Mouse (Mus musculus) neural tube, embryonic 14.5 days (tissue): Measurements from ENCODE around the gene Sdhaf1. TPM values are rescaled to one million over a fixed set of nuclear protein-coding genes. Genes with fewer than 3 reads are reported as not detected.

Experiments
- ATAC-seq: fragments of 200-750 bp; cut with Nextera tagmentation; 2 replicates; pipeline ENCODE4 v1.8.0; 2017; ENCODE audit warnings: low read depth, mild to moderate bottlenecking, moderate TSS enrichment, moderate library complexity
- H3K27ac ChIP-seq: fragments of 300-500 bp; sonication (generic); 2 replicates; pipeline ENCODE4 v1.5.1; 2014; ENCODE audit warnings: low read depth, mild to moderate bottlenecking, control low read depth, low read length, moderate library complexity, mixed read lengths
- H3K27me3 ChIP-seq: fragments of 300-500 bp; sonication (generic); 2 replicates; pipeline ENCODE4 v1.6.1; 2014; ENCODE audit warnings: low read length; ENCODE audit not compliant: control insufficient read depth, insufficient read depth
- H3K36me3 ChIP-seq: fragments of 300-500 bp; sonication (generic); 2 replicates; pipeline ENCODE4 v1.6.1; 2014; ENCODE audit warnings: low read length, mixed read lengths; ENCODE audit not compliant: control insufficient read depth, insufficient read depth
- H3K4me1 ChIP-seq: fragments of 300-500 bp; sonication (generic); 2 replicates; pipeline ENCODE4 v1.6.1; 2014; ENCODE audit warnings: low read length; ENCODE audit not compliant: control insufficient read depth, insufficient read depth
- H3K4me2 ChIP-seq: fragments of 300-500 bp; sonication (generic); 2 replicates; pipeline ENCODE4 v1.6.1; 2014; ENCODE audit warnings: mild to moderate bottlenecking, low read depth, low read length, control low read depth
- H3K4me3 ChIP-seq: fragments of 300-500 bp; sonication (generic); 2 replicates; pipeline ENCODE4 v1.5.1; 2014; ENCODE audit warnings: low read depth, low read length, control low read depth, mixed read lengths
- H3K9ac ChIP-seq: fragments of 300-500 bp; sonication (generic); replicated peaks from 2 replicates; pipeline ENCODE4 v1.6.1; 2014; ENCODE audit warnings: low read depth, mild to moderate bottlenecking, control low read depth, low read length, mixed read lengths
- H3K9me3 ChIP-seq: fragments of 300-500 bp; sonication (generic); 2 replicates; pipeline ENCODE4 v1.6.1; 2016; ENCODE audit warnings: low read length; ENCODE audit not compliant: control insufficient read depth
- WGBS: fragments of 180-500 bp; shearing (Covaris S2); extraction: QIAGEN DNeasy Blood & Tissue Kit; methylation state at CpG from one replicate; pipeline ENCODE4 v1.1.7; 2014; 5-methylcytosine and 5-hydroxymethylcytosine counted together
- polyA plus RNA-seq: library from polyadenylated mRNA; unstranded; fragments of >200 nt; fragmentation: Nextera tagmentation; extraction: Ambion mirVana; gene quantifications from 2 replicates; pipeline ENCODE4 v1.2.1, GENCODE M21; 2014

The Sdhaf1 gene
- polyA plus RNA-seq, 1 experiment from 2014 or later = 16.3 TPM

DNA sequence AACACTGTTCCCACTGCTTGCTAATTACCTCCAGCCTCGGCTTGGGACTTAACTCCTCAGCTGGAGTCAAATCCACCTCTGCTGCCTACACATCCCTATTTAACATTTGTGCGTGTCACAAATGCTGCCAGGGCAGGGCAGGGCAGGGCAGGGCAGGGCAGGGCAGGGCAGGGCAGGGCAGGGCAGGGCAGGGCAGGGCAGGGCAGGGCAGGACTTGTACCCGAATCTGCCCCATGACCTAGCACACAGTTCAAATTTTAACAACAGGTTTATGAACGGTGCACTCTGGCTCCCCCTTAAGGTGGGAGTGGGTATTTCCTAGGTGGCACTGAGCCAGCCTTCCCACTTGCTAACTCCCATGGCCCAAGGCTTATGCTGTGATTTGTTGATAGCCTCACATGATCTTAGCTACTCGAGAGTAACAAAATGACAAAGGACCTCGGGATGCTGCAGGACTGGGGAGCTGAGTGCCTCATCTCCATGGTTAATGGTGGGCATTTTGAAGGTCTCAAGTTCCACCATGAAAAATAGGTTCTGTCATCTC is 29.7 kb upstream of the Sdhaf1 start:
- Histone ChIP-seq H3K4me1 (peaks cover 7% of the 10 kb centered on the region; the same call in 1 of the 2 replicates), H3K9ac (no peak overlapping the region), H3K27me3 (no peaks in the 10 kb centered on the region), H3K27ac (no peak overlapping the region), H3K36me3 (no peaks in the 10 kb centered on the region; the same call in none of the 2 replicates), H3K9me3 (no peaks in the 10 kb centered on the region), H3K4me3 (no peak overlapping the region), H3K4me2 (no peak overlapping the region)
- 13% methylated on average over 6 of the region's 6 CpGs for WGBS
- ATAC-seq = 0 out of 2 replicates have a peak, but pooled peaks have one; percentile 36

DNA sequence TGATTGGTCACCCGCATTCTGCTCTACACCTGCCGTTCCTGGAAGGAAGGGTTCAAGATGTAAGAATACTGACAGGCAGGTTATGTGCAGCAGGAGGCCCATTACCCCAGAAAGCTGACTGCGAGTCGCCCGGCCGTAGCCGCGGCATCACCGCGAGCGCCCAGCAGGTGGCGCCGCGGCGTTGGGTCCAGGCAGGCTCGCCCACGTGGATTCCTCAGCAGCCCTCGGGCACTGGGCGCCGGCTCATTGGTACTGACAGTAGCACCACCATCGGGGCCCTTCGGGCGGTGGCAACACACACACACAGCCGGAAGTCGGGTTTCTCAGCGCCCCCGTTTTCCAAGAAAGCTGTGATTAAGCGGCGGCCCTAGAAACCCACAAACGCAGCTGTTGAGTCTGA is 24.1 kb upstream of the Sdhaf1 start:
- no peak overlapping the region for H3K4me3 ChIP-seq
- no peaks in the 10 kb centered on the region for H3K36me3 ChIP-seq
- no peaks in the 10 kb centered on the region for H3K4me1 ChIP-seq
- peak; percentile 73; the same call in 1 of the 2 replicates for ATAC-seq
- 0 out of 2 replicates have a peak overlapping the region, but pooled peaks have one; percentile 11 for H3K4me2 ChIP-seq
- WGBS = 1% methylated on average over 30 of the region's 30 CpGs
- H3K9ac ChIP-seq = no peak overlapping the region
- H3K27me3 ChIP-seq = 0 out of 2 replicates have a peak, but pooled peaks cover 3% of the 10 kb centered on the region
- no peak overlapping the region for H3K27ac ChIP-seq
- no peaks in the 10 kb centered on the region for H3K9me3 ChIP-seq

DNA sequence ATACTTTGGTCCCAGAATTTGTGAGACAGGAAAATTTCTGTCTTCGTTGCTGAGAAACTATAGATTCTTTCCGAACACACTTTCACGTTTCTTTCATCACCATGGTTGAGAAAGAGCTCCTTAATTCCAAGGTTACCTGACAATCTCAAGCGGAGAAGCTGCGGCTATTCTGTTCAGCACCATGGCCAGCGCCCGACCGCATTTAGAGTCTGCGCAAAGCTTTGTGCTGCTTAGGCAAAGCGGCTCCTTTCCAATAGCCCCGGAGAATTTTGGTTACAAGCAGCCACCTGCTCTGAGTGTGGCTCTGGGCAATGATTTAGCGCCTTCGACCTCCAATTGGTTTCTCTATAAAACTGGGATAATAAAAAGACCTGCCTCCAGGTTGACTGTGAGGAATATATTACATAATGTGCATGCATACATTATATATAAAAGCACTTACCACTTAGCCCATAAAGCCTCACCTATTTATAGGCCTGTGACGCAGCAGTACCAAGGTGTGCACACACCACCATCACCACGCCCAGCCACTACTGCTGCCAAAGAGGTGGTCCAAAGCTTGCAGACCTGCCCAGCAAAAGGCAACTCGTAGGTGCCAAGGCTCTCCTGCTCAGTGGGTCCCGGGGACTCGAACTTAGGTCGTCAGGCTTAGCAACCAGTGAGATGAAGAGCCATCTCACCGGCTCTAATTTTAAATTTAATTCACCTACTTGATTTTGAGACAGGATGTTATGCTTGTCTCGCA is 23.1 kb upstream of the Sdhaf1 start:
- H3K9ac ChIP-seq = no peak overlapping the region
- no peaks in the 10 kb centered on the region for H3K36me3 ChIP-seq
- no peak overlapping the region for H3K27ac ChIP-seq
- ATAC-seq = no peak
- H3K4me1 ChIP-seq = no peaks in the 10 kb centered on the region
- H3K4me2 ChIP-seq = no peak overlapping the region
- H3K4me3 ChIP-seq = no peak overlapping the region
- 0 out of 2 replicates have a peak, but pooled peaks cover 3% of the 10 kb centered on the region for H3K27me3 ChIP-seq
- 27% methylated on average over 21 of the region's 21 CpGs for WGBS
- no peaks in the 10 kb centered on the region for H3K9me3 ChIP-seq

DNA sequence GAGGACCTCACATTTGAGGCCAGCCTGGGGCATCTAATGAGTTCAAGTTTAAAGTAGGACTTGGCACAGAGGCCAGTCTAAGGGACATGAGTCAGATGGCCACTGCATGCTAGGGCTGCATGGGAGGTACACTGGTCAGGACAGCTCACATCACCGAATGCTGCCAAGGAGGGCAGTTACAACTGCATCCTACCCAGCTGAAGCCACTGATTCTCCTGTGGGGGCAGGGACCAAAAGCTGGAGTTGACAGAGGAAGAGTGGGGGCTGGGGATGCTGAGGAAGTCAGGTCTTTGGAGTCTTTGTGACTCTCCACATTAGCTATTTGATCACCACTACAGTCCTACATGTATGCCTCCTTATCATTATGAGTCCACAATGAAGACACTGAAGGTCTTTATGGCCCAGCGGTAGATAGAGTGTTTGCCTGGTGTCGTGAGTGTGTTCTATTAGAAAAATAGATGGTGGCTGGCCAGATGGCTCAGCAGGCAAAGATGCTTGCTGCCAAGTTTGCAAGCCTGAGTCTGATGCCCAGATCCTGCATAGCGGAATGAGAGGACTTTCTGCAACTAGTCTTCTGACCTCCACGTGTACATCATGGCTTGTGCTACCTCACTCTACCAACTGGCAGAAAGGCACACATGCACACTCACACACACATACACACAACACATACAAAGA is 15.9 kb upstream of the Sdhaf1 start:
- WGBS = 66% methylated on average over 5 of the region's 5 CpGs
- Histone ChIP-seq H3K27me3 (peaks cover 6% of the 10 kb centered on the region; the same call in 1 of the 2 replicates), H3K9me3 (no peaks in the 10 kb centered on the region), H3K36me3 (no peaks in the 10 kb centered on the region), H3K4me1 (0 out of 2 replicates have a peak, but pooled peaks cover 2% of the 10 kb centered on the region), H3K4me2 (no peak overlapping the region), H3K9ac (no peak overlapping the region), H3K4me3 (no peak overlapping the region), H3K27ac (no peak overlapping the region)
- no peak for ATAC-seq

DNA sequence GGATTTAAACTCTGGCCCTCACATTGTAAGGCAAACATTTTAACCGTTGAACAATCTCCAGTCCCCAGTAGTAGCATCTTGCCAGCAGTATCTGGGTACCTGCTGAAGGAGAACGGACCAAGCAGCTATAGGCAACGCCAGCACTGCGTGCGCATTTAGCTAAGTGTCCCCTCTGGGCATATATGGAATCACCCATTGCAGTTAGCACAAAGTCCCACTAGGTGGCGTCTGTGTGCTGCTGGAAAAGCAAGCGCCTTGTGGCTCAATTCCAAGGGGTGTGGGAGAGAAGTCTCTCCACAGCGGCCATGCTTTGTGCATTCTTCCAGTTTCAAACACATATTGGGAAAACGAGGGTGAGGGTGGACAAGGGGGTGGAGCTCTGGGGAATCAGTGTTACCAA is 12.7 kb upstream of the Sdhaf1 start:
- no peak overlapping the region for H3K9ac ChIP-seq

DNA sequence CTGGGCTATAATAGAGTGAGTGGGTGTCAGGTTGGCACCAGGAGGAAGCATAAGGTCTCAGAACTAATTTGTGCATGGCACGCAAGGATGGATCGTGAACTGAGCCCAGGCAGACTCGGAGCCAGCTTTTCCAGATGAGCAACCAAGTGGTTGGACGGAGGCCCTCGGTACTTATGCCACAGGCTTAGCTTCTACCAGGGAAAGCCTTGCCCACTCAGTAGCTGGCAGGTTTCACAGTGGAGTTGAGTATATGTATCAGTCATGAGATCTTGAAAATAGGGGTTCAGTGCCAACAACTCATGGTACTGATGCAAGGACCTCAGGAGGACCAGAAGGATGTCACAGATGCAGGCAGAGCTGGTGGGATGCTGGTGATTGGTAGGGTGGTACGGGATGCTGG is 12.0 kb upstream of the Sdhaf1 start:
- Histone ChIP-seq H3K9ac (no peak overlapping the region), H3K4me2 (no peak overlapping the region), H3K9me3 (no peaks in the 10 kb centered on the region), H3K27ac (no peak overlapping the region), H3K27me3 (peaks cover 6% of the 10 kb centered on the region; the same call in 1 of the 2 replicates), H3K4me1 (0 out of 2 replicates have a peak, but pooled peaks cover 2% of the 10 kb centered on the region), H3K36me3 (no peaks in the 10 kb centered on the region), H3K4me3 (no peak overlapping the region)
- WGBS = 71% methylated on average over 6 of the region's 6 CpGs
- ATAC-seq = no peak

More for the DNA sequence above, 12.7 kb upstream of the Sdhaf1 start:
- peaks cover 6% of the 10 kb centered on the region; the same call in 1 of the 2 replicates for H3K27me3 ChIP-seq
- no peak overlapping the region for H3K4me3 ChIP-seq
- no peaks in the 10 kb centered on the region for H3K36me3 ChIP-seq
- H3K9me3 ChIP-seq = no peaks in the 10 kb centered on the region
- ATAC-seq = 0 out of 2 replicates have a peak, but pooled peaks have one; percentile 24
- H3K27ac ChIP-seq = no peak overlapping the region
- 0 out of 2 replicates have a peak, but pooled peaks cover 2% of the 10 kb centered on the region for H3K4me1 ChIP-seq
- 2% methylated on average over 9 of the region's 9 CpGs for WGBS
- H3K4me2 ChIP-seq = no peak overlapping the region

DNA sequence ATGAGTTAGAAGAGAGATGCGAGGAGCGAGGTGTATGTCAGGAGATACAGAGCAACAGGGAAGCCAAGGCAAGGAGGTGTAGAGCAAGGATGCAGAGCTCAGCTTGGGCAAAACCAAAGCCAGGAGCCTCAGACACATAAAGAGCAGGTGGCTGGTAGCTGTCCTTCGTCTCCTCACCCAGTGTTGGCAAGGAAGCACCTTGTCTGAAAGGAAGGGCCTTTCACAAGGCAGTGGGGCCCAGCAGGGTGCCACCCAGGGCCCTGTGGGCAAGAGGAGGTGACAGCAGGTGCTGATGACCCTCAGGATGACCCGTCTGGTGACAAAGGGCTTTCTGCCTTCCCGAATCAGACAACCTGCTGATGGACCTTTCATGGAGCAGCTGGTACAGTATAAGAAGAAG is 10.9 kb upstream of the Sdhaf1 start:
- Histone ChIP-seq H3K4me3 (no peak overlapping the region), H3K27me3 (peaks cover 6% of the 10 kb centered on the region; the same call in 1 of the 2 replicates), H3K9ac (no peak overlapping the region), H3K36me3 (no peaks in the 10 kb centered on the region), H3K4me2 (no peak overlapping the region), H3K4me1 (0 out of 2 replicates have a peak, but pooled peaks cover 2% of the 10 kb centered on the region), H3K9me3 (no peaks in the 10 kb centered on the region), H3K27ac (no peak overlapping the region)
- no peak for ATAC-seq
- WGBS = 69% methylated on average over 5 of the region's 5 CpGs

DNA sequence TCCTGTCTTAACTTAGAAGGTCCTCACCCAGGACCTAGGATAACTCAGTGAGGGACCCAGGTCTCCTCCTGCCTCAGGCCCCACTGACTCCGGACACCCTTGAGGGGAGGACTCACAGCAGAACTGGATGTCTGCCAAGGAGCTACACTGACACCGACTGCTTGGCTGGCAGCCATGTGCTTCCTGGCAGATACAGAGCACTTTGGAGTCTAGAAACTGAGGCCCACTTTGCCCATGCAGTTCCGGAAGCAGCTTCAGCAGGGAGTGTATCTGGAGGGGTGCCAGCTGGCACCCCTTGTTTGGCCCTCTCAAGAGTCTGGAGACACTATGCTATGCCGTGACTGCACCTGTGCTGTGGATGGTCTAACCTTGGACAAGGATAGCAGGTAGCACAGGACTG is 9.7 kb upstream of the Sdhaf1 start:
- 30% methylated on average over 4 of the region's 4 CpGs for WGBS
- H3K9me3 ChIP-seq = no peaks in the 10 kb centered on the region
- ATAC-seq = peak; percentile 56; the same call in 1 of the 2 replicates

More for the DNA sequence above, 9.7 kb upstream of the Sdhaf1 start:
- no peak overlapping the region for H3K4me3 ChIP-seq
- H3K4me1 ChIP-seq = 0 out of 2 replicates have a peak, but pooled peaks cover 2% of the 10 kb centered on the region
- H3K27me3 ChIP-seq = peaks cover 6% of the 10 kb centered on the region; the same call in 1 of the 2 replicates
- H3K36me3 ChIP-seq = no peaks in the 10 kb centered on the region
- no peak overlapping the region for H3K9ac ChIP-seq
- H3K27ac ChIP-seq = no peak overlapping the region
- H3K4me2 ChIP-seq = no peak overlapping the region
